Mouse (Mus musculus) bone marrow macrophage, adult 2 months (primary cell): ENCODE data around the gene Srprb.

Experiments
- CTCF ChIP-seq: IDR thresholded peaks from 2 replicates; pipeline ENCODE4 v1.5.1; 2012; ENCODE audit warnings: low read depth, mild to moderate bottlenecking, low read length, moderate library complexity
- POLR2A ChIP-seq: IDR thresholded peaks from 2 replicates; pipeline ENCODE4 v1.6.1; 2012; ENCODE audit warnings: mild to moderate bottlenecking, low read depth, low read length, borderline replicate concordance

GRCm38 (mm10) chr9:103201561-103202260 lies at the start of gene Srprb:
- TF ChIP-seq POLR2A (no peak), CTCF (no peak)
